Mouse (Mus musculus): ENCODE results near the gene Fam49a. TPM values are rescaled to one million over a fixed set of nuclear protein-coding genes. Genes with fewer than 3 reads are reported as not detected.

The Fam49a gene
- total RNA-seq, 1 experiment from 2014 or later: 21.6 TPM

DNA sequence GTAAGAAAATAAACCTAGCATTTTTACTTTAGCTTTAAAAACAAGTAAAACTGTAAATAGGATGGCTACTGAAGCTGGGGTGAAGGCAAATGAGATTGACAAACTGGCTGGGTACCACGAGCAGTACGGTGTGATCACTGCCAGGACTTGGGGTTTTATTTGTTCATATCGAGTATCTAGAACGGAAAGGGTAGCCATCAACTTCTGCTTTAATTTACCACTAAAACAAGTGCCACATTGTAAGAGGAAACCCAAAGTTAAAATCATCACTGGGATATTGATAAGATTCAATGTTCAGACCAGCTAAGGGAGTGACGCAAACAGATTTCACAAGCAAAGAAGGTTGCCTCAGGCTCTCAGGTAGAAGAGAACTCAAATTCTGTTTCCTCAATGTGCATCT lies 98.0 kb downstream of the Fam49a start:
- no peak for DNase-seq

DNA sequence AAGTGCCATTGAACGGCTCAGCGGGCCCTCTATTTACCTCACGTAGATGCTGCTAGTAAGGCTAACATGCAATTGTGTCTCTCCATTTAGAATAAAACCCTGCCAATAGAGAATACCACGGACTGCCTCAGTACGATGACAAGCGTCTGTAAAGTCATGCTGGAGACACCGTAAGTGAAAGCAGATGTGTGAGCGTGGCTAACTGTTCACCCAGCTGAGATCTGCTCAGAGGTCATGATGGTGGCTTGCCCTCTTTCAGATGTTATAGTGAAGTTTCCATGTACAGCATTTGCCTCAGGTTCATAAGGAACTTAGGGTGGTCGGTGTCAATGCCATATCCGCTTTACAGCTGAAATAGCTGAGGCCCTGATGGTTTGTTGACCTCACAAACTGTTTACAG lies 100.4 kb downstream of the Fam49a start:
- DNase-seq: no peak

DNA sequence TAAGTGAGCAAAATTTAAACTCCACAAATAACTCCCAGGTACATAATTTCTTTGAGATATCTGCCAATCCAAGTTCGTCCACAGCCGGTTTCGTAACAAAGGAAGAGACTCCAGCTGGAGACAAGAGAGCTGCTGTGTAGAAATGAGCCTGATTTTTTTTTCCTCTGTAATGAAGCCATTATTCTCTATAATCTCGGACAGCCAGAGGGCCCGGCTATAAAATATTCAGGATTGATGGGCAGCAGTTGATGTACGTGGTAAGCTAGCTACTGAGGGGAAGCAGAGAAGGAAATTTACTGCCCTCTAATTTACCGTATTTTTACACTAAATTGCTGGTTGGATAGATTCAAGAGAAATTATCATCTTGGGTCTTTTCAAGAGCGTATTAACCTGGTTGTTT lies 102.3 kb downstream of the Fam49a start:
- no peak for DNase-seq

DNA sequence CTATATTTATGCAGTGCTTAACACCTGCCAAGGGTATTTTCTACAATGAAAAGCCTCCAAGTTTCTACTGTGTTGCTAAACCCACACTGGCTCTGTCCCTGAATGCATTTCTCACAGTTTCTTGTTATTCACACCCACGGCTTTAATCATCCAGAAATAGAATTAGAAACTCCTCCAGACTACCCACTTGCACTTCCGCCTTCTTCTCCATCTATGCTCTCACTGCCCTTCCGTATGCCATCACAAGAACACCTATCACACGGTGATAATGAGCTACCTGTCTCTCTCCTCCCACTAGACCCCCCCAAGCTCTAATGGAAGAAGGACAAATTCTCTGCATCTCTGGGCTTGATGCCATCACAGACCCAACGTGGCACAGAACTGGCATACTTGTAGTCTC lies 105.5 kb downstream of the Fam49a start:
- DNase-seq: no peak

DNA sequence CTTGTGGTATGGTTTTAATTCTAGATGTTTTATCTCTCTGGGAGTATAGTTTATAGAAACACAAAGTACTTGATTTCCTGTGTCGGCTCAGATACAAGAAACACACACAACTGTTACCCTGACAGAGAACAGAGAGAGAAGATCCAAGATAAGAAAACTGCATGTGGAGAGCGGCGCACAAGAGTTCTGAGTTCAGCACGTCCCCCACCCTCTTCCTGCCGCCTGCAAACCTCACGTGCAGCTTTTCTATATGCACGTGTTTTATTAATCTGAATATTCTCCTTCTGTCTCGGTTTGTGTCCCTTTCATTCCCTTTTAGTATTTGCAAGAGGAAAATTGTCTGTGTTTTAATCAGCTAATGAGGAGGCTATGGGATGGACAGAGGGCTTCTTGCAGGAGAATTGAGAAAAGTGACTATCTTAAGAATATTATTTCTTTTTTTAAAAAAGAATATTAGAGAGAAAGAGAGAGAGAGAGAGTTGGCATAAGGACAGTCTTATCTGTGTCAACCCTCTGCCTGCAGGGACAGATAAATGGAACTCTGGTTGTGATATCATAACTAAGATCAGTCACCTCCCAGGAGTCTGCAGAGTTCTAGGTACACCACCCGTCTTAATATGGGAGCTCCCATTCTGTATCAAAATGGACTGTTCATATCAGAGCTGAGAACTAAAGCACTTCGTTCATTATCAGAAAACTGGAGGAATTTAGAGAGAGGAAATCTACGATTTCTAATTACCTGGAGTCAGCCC lies 111.3 kb downstream of the Fam49a start:
- DNase-seq: no peak

- DNase-seq: no peak
Measured at GRCm38 (mm10) chr12:12379056-12379455, 117.1 kb downstream of the Fam49a start.

DNA sequence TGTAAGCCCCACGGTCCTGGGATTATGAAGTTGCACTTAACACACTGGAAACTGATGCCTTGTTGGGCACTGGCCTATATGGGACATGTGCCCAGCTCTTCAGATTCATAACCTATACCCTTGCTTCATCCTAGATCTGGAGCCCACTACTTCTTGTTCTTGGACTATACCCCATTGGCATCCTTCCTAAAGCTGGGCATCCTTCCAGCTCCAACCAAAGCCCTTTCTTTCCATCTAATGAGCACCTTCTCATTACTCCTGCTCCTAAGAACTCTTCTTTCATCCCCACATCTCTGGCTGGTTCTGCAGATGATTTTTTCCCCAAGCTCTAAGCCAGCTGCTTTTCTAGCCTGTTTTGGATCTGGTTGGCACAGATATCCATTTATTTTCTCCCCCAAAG lies 127.3 kb downstream of the Fam49a start:
- DNase-seq: no peak

- DNase-seq: peak; percentile 20
Measured at GRCm38 (mm10) chr12:12396224-12396623, 134.3 kb downstream of the Fam49a start.

DNA sequence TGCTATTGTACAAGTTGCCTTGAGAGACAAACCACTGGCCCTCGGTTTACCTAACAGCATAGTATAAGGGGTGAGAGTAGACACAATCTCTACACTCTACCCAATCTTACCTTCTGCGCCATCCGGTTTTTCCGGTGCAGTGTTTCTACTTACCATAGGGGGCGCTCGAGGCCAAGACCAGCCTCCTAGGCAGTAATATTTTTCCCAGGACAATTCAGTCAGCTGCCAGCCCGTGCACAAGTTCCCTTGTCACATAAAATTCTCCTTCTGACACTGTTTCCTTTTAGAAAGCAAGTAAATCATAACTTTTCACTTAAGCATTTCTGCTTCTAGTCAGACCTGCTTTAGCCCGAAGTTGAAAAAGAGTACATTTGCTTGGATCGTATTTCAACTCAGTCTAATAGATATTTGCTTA lies 139.1 kb downstream of the Fam49a start:
- DNase-seq: peak; percentile 61

- DNase-seq: peak; percentile 7
Measured at GRCm38 (mm10) chr12:12401504-12401903, 139.6 kb downstream of the Fam49a start.

DNA sequence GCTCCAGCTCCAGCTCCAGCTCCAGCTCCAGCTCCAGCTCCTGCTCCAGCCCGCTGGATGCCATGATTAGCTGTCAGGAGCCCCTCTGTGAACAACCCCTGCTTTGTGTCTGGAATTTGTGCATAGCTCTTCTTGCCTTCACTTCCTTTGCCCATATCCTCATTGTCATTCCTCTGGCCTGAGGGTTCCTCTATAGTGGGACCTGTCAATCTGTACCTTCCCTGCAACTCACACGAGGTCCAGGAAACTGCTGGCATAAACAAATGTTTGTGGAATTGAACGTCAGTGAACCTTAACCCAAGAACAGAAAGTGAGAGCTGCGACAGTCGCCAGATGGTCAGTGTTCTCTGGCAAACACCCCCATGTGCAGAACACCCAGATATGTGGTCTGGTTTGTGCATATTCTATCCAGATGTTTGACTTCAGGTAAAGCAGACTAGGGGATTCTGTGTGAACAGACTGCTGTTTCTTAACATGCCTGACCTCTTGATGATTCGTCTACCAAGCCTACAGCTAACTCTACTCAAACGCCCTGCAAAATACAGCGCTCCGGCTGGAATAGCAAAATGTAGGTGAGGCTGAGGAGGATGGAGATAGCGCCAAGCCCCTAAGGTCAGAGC lies 143.7 kb downstream of the Fam49a start:
- no peak for DNase-seq

- no peak for DNase-seq
Measured at GRCm38 (mm10) chr12:12409044-12409443, 147.1 kb downstream of the Fam49a start.

DNA sequence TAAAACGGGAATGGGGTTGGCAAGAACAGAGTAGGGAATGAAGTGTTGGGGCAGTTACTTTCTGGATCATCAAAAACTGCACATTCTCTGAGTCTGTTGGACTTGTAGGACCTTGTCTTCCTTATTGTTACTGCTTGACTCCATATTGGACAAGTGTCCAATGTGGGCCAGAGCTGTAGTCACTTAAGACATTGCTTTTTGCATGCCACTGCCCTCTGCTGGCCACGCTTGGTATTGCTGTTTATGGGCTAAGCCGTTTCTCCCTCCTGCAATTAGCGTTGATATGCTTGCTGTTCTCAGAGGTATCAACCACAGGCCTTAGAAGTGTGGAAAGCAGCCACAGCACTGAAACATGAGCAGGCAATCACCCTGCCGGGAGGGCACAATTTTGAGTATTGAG lies 150.7 kb downstream of the Fam49a start:
- peak; percentile 84 for DNase-seq

- DNase-seq: no peak
Measured at GRCm38 (mm10) chr12:12420423-12420822, 158.5 kb downstream of the Fam49a start.

- peak; percentile 83 for DNase-seq
Measured at GRCm38 (mm10) chr12:12420841-12421579, 159.1 kb downstream of the Fam49a start.

DNA sequence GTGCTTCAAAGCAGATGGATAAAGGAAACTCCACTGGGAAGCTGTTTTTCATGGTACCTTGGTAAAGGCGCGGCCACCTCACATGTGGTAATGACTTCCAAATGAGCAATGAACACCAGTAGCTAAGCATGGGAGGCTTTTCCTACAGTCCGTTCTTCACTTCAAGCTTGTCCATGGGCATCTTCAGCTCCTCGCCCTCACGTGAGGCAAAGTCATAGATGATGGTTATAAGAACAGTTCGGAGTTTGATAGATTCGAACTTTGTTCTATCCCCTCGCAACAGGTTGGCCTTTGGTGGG lies 159.6 kb downstream of the Fam49a start:
- DNase-seq: no peak

- DNase-seq: no peak
Measured at GRCm38 (mm10) chr12:12425188-12425587, 163.2 kb downstream of the Fam49a start.

- DNase-seq: no peak
Measured at GRCm38 (mm10) chr12:12427285-12427684, 165.3 kb downstream of the Fam49a start.

DNA sequence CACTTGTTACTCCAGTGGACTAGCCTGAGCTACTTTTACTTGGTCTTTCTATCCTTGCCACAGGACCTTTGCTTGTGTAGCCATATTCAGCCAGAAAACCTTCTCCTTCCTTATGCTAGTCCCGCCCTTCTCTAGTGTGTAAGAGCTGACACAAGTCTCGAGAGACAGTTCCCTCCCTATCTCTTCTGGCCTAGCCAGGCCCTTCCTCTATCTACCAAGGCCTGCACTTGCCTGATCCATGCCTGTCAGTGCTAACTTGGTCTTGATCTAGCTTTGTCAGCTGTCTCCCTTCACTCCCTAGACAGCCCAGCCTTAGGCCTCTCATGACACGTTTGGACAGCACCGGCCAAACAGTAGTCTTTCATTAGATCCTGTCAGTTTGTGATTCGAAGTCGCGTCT lies 166.9 kb downstream of the Fam49a start:
- no peak for DNase-seq

All from adrenal gland, postnatal 25 days (tissue).